Mouse (Mus musculus) cerebellum, postnatal 4 days (tissue): Measurements from ENCODE around the gene Dop1b.
"Not testable (repeated sequence)": the region's sequence is repeated elsewhere in the genome, so short reads cannot be mapped to it uniquely, and the experiment has no call there.

Experiments used
- DNase-seq, 2 experiments: peaks; one replicate each; pipeline ENCODE4 v3.0.0; 2022; ENCODE audit warnings: low spot score in 2 of 2, mixed read lengths in 1 of 2

Gene Dop1b

DNA sequence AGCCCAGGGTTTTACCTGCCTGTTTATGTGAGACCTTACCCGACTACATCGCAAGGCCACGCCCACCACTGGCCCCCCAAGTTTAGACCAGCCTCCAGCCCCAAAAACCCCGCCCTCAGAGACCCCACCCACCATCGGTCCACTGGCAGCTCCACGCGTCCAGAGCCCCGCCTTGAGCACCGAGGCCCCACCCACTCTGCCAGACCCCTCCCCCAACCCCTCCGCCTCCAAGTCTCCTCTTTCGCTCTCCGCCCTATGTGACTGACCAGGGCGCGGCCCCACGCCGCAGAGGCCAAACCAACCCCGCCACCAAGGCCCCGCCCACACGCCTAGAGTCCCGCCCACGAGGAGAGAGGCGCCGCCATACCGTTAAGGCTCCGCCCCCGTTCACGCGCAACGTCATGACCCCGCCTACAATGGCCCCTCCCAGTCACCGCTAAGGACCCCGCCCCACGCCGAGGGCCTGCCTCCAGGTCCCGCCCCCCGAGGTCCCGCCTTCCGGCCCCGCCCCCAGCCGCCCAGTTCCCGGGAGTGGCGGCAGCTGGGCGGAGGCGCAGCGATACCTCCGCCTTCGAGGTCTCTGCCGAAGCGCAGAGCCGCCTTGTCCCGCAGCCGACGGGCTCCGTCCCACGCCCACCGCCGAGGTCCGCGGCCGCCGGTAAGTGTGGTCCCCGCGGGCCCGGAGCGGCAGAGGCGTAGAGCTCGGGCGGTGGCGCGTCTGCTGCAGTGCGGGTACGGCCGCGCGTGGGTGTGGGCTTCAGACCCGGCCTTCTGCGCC lies at the start of gene Dop1b:
Dop1b (plus strand) TSS at position 494 of the 778 bp plus-strand sequence.
- DNase-seq: peak; percentile 98 to 99

- no peak for DNase-seq
These were observed 43.7 kb upstream of the Dop1b start for GRCm38 (mm10) chr16:93667976-93668375.

DNA sequence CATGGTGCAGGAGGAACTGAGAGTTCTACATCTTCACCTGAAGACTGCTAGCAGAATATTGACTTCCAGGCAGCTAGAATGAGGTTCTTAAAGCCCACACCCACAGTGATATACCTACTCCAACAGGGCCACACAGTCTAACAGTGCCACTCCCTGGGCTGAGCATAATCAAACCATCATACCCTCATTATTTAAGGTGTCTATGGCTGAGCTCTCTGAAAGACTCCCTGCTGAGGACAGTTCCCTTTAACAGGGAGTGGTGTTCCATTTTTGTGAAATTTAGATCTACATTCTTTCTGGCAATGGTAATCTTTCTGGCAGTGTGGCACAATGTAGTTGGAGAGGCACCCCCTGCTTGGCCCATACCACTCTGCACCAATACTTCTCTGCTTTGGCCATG lies 42.2 kb upstream of the Dop1b start:
- no peak for DNase-seq

- DNase-seq: not testable (repeated sequence)
These were observed 41.2 kb upstream of the Dop1b start for GRCm38 (mm10) chr16:93670466-93670865.

DNA sequence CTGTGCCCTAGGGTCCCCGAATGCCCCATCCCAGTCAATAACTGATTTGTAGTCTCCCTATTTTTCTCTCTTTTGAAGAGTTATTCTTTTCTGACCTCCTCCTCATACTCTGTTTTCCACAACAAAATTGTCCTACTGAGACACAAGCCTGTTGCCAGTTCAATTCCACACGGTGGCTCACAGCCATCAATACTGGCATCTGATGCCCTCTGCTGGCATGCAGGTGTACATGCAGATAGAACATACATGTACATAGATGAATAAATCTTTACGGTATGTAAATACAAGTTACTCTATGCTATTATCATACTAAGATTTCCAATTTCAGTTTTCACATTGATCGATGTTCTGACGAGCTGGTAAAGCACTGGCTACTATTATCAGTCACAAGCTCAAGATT lies 40.6 kb upstream of the Dop1b start:
- no peak for DNase-seq

DNA sequence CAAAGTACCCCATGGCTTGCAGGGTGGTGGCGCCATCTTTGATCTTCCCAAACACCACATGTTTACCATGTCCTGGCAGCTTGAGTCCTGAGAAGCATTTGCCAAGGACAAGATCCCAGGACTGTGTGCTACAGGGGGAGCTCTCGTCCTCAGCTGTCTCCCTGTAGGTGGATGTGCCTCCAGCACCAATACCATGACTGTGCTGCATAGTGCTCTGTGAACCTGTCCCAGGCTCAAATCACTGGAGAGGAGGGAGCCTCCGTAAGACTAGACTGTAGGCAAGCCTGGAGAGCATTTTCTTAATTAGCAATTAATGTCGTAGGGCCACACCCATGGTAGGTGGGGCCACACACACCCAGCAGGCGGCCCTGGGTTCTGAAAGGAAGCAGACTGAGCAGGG lies 35.3 kb upstream of the Dop1b start:
- no peak for DNase-seq

DNA sequence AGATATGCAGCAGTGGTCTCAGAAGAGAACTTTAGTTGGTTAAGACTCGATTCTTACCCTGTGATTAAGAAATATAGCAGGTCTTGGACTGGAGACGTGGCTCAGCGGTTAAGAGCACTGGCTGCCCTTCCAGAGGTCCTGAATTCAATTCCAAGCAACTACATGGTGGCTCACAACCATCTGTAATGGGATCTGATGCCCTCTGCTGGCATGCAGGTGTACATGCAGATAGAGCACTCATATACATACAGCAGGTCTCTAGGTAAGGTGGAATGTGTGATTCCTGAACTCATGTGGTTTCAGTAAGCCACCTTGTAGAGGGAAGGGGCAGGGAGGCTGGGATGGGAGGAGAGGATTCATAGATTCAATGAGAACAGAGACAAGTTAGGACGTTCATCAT lies 33.5 kb upstream of the Dop1b start:
- no peak for DNase-seq

GRCm38 (mm10) chr16:93679165-93679564 lies 32.5 kb upstream of the Dop1b start:
- no peak for DNase-seq

- DNase-seq: no peak
These were observed 29.5 kb upstream of the Dop1b start for GRCm38 (mm10) chr16:93682156-93682688.

DNA sequence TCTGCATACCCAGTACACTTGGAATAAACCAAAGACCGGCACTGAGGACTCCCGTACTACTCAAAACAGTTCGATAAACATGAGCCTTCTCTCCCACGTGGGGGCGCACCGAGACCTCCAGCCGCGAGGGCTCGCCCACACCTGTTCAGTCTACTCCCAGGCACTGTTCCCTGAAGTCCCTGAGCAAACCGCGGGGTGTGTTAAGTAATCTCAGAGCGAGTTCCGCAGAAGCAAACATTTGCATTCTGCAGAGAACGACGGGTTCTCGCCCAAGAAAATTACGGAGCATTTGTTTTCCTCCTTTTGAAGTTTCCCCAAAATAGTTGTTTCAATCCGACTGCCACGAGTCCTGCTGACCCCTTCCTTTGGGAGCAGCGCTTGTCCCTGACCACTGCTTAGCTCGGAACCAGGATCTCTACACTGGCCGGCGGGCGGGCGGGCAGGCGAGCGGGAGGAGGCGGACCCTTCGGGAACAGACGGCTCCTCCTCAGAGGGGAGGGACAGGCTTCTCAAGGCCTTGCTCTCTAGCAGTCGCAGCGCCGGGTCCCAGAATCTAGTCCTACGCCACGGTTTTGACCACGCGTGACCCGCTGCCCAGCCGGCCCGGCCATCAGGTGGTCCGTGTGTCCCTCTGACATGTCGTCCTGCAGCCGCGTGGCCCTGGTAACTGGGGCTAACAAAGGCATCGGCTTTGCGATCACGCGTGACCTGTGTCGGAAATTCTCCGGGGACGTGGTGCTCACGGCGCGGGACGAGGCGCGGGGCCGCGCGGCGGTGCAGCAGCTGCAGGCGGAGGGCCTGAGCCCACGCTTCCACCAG lies 28.8 kb upstream of the Dop1b start, which contains the start of gene Cbr3:
Cbr3 (plus strand) TSS at position 527 of the 819 bp plus-strand sequence.
- peak in 1 of 2 experiments; percentile 55 for DNase-seq

DNA sequence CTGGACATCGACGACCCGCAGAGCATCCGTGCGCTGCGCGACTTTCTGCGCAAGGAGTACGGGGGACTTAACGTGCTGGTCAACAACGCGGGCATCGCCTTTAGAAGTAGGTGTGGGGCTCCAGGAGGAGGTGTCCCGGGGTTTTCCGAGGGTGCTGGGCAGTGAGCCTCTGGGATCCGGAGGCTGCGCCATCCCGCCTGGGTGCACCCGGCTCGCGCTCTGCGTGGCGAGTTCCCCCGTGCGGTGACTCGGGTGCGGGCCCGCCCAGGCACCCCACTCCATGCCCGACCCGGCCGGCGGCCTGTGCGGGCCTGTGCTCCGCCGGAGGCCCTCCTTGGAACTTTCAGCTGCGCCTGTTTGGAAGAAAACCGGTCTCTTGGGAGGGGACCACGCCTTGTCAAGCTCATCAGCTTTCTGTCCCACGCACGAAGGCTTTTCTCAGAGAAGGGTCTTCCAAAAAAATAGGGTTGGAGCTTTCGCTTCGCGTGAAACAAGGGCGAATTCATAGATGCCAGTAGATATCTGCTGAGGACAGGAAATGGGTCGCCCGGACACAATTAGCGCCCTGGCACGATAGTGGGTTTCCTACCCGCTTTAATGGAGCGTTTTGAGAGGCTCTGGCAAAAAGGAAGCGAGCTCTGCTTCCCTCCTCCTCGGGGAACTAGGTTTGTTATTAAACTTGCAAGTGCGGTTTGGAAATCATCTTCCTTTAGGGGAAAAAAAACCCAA lies 28.0 kb upstream of the Dop1b start:
- no peak for DNase-seq

DNA sequence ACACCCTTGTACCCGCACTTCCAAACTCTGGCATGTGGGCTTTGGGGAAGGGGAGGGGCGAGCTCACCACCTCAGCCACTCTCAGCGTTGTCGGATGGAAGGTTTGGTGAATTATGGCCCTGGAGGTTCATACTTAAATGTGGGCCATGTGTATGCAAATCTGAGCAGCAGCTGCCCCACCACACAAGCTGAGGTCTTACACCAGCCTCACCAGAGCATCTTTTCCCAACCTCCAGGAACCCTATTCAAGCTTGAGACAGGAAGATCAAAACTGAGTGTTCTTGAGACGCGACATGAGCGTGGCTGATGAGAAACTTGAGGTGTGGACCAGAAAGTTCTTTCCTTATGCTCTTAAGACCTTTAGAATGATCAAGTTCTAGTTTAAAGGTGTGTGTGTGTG lies 27.3 kb upstream of the Dop1b start:
- DNase-seq: no peak

- DNase-seq: not testable (repeated sequence)
These were observed 25.9 kb upstream of the Dop1b start for GRCm38 (mm10) chr16:93685783-93686182.

DNA sequence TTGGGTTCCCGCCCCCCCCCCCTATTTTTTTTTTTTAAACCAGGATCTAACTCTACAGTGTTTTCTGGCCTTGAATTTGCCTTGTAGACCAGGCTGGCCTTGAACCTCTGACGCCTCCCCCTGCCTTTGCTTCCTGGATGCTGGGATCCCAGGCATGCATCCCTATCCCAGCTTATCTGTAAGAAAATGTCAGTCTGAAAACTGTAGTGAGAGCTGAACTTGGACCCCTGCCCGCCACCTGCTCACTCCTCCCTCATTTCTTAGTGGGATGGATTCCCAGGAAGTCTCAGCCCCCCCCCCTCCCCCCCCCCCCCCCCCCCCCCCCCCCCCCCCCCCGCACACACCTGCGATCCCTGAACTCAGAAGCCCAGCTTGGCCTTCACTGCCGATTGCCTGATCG lies 25.3 kb upstream of the Dop1b start:
- DNase-seq: no peak

DNA sequence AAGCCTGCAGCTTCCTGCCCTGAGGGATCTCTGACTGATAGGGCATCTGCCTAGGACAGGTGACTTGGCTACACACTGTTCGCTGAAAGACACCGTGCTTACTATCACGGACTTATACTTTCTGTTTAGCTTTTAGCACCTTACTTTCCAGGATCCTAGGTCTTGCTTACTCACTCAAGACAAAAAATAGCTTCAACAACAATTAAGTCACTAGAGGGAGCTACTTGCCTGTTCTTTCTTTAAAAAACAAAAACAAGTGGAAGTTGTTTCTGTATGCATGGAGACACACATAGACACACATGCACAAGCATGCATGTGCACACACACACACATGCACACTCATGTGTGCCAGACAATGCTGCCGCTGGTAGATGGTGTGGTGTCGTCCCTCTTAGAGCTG lies 24.8 kb upstream of the Dop1b start:
- DNase-seq: no peak

DNA sequence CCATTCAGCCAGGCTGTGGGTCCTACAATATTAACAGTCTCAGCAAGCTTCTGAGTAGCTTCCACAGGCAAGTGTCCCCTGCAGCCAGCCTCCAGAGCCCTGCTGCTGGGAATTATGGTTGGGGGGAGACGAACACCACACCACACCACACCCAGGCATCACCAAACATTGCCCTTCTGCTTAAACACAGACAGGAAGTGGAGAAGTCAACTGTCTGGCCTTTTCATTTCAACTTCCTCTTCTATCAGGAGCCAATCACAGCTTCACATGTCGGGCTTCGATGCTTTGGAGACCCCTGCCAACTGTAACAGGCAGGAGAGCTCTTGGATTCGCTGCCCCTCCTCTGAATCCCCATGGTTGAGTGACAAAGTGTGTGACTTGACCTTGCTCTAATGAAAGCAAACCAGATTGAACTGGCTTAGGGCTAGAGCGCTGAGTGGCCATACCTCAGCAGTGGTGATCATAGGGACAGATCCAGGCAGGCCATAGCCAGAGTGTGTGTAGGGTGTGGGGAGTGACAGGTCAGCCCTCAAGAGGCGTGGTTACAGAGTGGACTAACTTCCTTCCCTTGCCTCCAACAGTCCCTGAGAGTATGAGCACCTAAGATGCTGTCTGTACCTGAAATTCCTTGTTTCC lies 20.4 kb upstream of the Dop1b start:
- no peak for DNase-seq

DNA sequence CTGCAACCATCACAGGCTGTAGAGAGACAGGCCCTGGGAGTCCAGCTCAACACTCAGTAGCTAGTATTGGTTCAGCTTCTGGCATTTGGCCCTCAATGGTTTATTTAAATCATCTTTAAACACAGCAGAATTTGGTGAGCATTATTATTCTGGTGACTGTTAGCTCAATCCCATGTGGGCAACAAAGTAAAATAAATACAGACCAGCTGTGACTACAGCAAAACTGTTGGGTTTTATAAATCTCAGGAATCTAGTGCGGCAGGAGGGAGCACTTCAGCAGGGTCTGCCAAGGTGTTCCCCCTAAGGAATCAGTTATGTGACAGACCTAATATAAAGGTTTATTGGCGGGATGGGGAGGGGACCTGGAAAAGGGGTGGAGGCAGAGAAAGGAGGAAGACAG lies 19.0 kb upstream of the Dop1b start:
- no peak for DNase-seq

GRCm38 (mm10) chr16:93707116-93707515 lies 4.6 kb upstream of the Dop1b start:
- no peak for DNase-seq

DNA sequence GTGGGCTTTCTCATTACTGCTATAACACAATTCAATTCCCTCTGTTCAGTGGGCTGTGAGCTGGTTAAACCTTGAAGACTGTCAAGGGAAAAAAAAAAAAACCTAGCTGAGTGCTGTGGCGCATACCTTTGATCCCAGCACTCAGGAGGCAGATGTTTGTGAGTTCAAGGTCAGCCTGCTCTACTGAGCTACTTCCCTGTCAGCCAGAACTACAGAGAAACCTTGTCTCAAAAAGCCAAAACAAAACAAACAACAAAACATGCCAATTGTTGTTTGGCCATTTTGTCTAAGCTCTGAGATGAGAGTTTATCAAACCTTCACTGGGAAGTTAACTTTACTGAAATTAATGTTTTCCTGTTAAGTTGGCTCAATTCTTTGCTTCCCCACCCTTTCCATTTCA lies 2.5 kb upstream of the Dop1b start:
- DNase-seq: no peak

DNA sequence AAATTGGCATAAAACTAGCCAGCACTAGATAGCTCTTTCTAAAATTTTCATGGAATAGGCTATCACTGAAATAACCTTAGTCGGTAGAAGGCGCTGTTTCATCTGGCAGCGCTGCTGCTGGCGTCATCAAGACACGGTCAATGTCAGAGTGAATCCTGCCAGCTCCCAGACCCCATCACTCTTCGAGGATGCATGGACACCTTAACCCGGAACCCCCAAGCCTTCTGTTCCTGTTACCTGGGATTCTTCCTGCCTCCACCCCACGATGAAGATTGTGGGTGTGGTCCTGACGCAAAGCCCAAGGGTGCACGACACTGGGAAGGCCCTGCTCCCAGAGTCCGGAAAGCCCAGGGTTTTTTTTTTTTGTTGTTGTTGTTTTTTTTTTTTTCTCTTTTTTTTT lies 780 bp upstream of the Dop1b start:
- DNase-seq: peak; percentile 41 to 69

- DNase-seq: no peak
These were observed 633 bp downstream of the Dop1b start for GRCm38 (mm10) chr16:93712189-93712885.
